Mouse (Mus musculus): ENCODE measurements at regions not wholly inside any gene's neighbourhood (a gene's known extent, or its start where the extent isn't known, plus 50 kb on each side); places are given as distances from the start of the nearest gene placed in this dataset.

GRCm38 (mm10) chr1:176618896-176619295 lies 195.0 kb downstream of the Cep170 start:
- Histone ChIP-seq H3K36me3 (ENCODE audit: control insufficient read depth, insufficient read depth, low read length) (no peaks in the 10 kb centered on the region), H3K4me1 (ENCODE audit: control insufficient read depth, insufficient read depth, low read length) (no peaks in the 10 kb centered on the region), H3K79me2 (replicated peaks; ENCODE audit: control insufficient read depth, insufficient read depth, low read length) (no peaks in the 10 kb centered on the region), H3K4me3 (no peak overlapping the region), H3K27me3 (ENCODE audit: control insufficient read depth, insufficient read depth, low read length) (no peaks in the 10 kb centered on the region), H3K27ac (no peak overlapping the region), H3K9ac (ENCODE audit: low read depth, low read length) (no peak overlapping the region)
- DNase-seq: no peak
- 61% methylated on average over 4 of the region's 4 CpGs for WGBS
- intact Hi-C loops (cut with DNase I): no loop called here
- TF ChIP-seq POLR2A (IDR thresholded peaks at IDR 0.05; ENCODE audit: insufficient read depth, low read depth, low read length): no peak
- no peak for TF ChIP-seq EP300 (IDR thresholded peaks at IDR 0.05; ENCODE audit: insufficient read depth, low read depth, low read length)

- Histone ChIP-seq H3K27me3 (ENCODE audit: control insufficient read depth, insufficient read depth, low read length) (no peaks in the 10 kb centered on the region), H3K27ac (no peak overlapping the region)
Observed at GRCm38 (mm10) chr1:176615673-176616072, 198.2 kb downstream of the Cep170 start.

DNA sequence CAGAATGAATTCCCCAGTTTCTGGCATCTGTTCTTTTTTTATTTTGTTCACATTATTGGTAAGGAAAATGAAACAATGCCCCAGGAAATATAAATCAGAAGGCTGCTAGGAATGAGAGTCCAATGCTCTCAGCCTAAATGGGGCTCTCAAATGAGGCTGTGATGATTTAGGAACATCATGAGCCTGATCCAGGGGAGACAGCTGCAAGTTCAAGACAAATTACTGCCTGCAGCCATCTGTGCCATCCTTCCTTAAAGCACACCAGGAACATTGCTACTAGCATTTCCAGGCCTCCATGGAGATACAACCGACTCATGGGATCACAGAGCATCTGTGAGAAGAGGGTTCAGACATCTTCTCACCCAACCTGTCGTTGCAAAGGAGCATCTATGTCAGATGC lies 219.6 kb downstream of the Cep170 start:
- Histone ChIP-seq H3K79me2 (replicated peaks; ENCODE audit: control insufficient read depth, insufficient read depth, low read length) (no peaks in the 10 kb centered on the region), H3K9ac (ENCODE audit: low read depth, low read length) (no peak overlapping the region), H3K27ac (no peak overlapping the region), H3K36me3 (ENCODE audit: control insufficient read depth, insufficient read depth, low read length) (no peaks in the 10 kb centered on the region), H3K4me3 (no peak overlapping the region), H3K4me1 (ENCODE audit: control insufficient read depth, insufficient read depth, low read length) (no peaks in the 10 kb centered on the region), H3K27me3 (ENCODE audit: control insufficient read depth, insufficient read depth, low read length) (no peaks in the 10 kb centered on the region)
- TF ChIP-seq CTCF (IDR thresholded peaks at IDR 0.05): no peak
- no peak for TF ChIP-seq POLR2A (IDR thresholded peaks at IDR 0.05; ENCODE audit: insufficient read depth, low read depth, low read length)
- no peak for TF ChIP-seq EP300 (IDR thresholded peaks at IDR 0.05; ENCODE audit: insufficient read depth, low read depth, low read length)
- intact Hi-C loops (cut with DNase I): no loop called here
- no peak for DNase-seq
- WGBS: 62% methylated on average over 2 of the region's 2 CpGs

More at GRCm38 (mm10) chr1:176615673-176616072, 198.2 kb downstream of the Cep170 start:
- H3K36me3 ChIP-seq (ENCODE audit: control insufficient read depth, insufficient read depth, low read length): no peaks in the 10 kb centered on the region
- TF ChIP-seq POLR2A (IDR thresholded peaks at IDR 0.05; ENCODE audit: insufficient read depth, low read depth, low read length): no peak
- TF ChIP-seq CTCF (IDR thresholded peaks at IDR 0.05): no peak
- TF ChIP-seq EP300 (IDR thresholded peaks at IDR 0.05; ENCODE audit: insufficient read depth, low read depth, low read length): no peak
- no peak overlapping the region for H3K9ac ChIP-seq (ENCODE audit: low read depth, low read length)
- intact Hi-C loops (cut with DNase I): no loop called here
- WGBS: 90% methylated on average over 2 of the region's 2 CpGs
- DNase-seq: no peak
- H3K79me2 ChIP-seq (replicated peaks; ENCODE audit: control insufficient read depth, insufficient read depth, low read length): no peaks in the 10 kb centered on the region
- H3K4me3 ChIP-seq: no peak overlapping the region
- H3K4me1 ChIP-seq (ENCODE audit: control insufficient read depth, insufficient read depth, low read length): no peaks in the 10 kb centered on the region

GRCm38 (mm10) chr1:176588144-176588543 lies 225.7 kb downstream of the Cep170 start:
- Histone ChIP-seq H3K27me3 (ENCODE audit: control insufficient read depth, insufficient read depth, low read length) (no peaks in the 10 kb centered on the region), H3K79me2 (replicated peaks; ENCODE audit: control insufficient read depth, insufficient read depth, low read length) (no peaks in the 10 kb centered on the region), H3K27ac (no peak overlapping the region), H3K4me1 (ENCODE audit: control insufficient read depth, insufficient read depth, low read length) (no peaks in the 10 kb centered on the region), H3K4me3 (no peak overlapping the region), H3K36me3 (ENCODE audit: control insufficient read depth, insufficient read depth, low read length) (no peaks in the 10 kb centered on the region), H3K9ac (ENCODE audit: low read depth, low read length) (no peak overlapping the region)
- DNase-seq: no peak
- intact Hi-C loops (cut with DNase I): no loop called here
- WGBS: 66% methylated on average over 2 of the region's 2 CpGs
- TF ChIP-seq POLR2A (IDR thresholded peaks at IDR 0.05; ENCODE audit: insufficient read depth, low read depth, low read length): no peak
- TF ChIP-seq CTCF (IDR thresholded peaks at IDR 0.05): no peak
- no peak for TF ChIP-seq EP300 (IDR thresholded peaks at IDR 0.05; ENCODE audit: insufficient read depth, low read depth, low read length)

- 3% methylated on average over 1 of the region's 1 CpGs for WGBS
- Histone ChIP-seq H3K36me3 (ENCODE audit: control insufficient read depth, insufficient read depth, low read length) (no peaks in the 10 kb centered on the region), H3K79me2 (replicated peaks; ENCODE audit: control insufficient read depth, insufficient read depth, low read length) (no peaks in the 10 kb centered on the region), H3K27me3 (ENCODE audit: control insufficient read depth, insufficient read depth, low read length) (no peaks in the 10 kb centered on the region), H3K27ac (no peak overlapping the region), H3K9ac (ENCODE audit: low read depth, low read length) (no peak overlapping the region), H3K4me1 (ENCODE audit: control insufficient read depth, insufficient read depth, low read length) (no peaks in the 10 kb centered on the region), H3K4me3 (no peak overlapping the region)
- DNase-seq: no peak
- intact Hi-C loops (cut with DNase I): no loop called here
- TF ChIP-seq EP300 (IDR thresholded peaks at IDR 0.05; ENCODE audit: insufficient read depth, low read depth, low read length): no peak
- TF ChIP-seq CTCF (IDR thresholded peaks at IDR 0.05): no peak
- TF ChIP-seq POLR2A (IDR thresholded peaks at IDR 0.05; ENCODE audit: insufficient read depth, low read depth, low read length): no peak
Observed at GRCm38 (mm10) chr1:176573703-176574102, 240.2 kb downstream of the Cep170 start.

- Histone ChIP-seq H3K27me3 (ENCODE audit: control insufficient read depth, insufficient read depth, low read length) (no peaks in the 10 kb centered on the region), H3K4me3 (no peak overlapping the region), H3K36me3 (ENCODE audit: control insufficient read depth, insufficient read depth, low read length) (no peaks in the 10 kb centered on the region), H3K4me1 (ENCODE audit: control insufficient read depth, insufficient read depth, low read length) (no peaks in the 10 kb centered on the region), H3K79me2 (replicated peaks; ENCODE audit: control insufficient read depth, insufficient read depth, low read length) (no peaks in the 10 kb centered on the region), H3K9ac (ENCODE audit: low read depth, low read length) (no peak overlapping the region), H3K27ac (no peak overlapping the region)
- TF ChIP-seq EP300 (IDR thresholded peaks at IDR 0.05; ENCODE audit: insufficient read depth, low read depth, low read length) (no peak), POLR2A (IDR thresholded peaks at IDR 0.05; ENCODE audit: insufficient read depth, low read depth, low read length) (no peak), CTCF (IDR thresholded peaks at IDR 0.05) (no peak)
- DNase-seq: no peak
- intact Hi-C loops (cut with DNase I): no loop called here
- 71% methylated on average over 11 of the region's 11 CpGs for WGBS
Observed at GRCm38 (mm10) chr1:176558457-176559415, 255.1 kb downstream of the Cep170 start.
